Mouse (Mus musculus) lung, postnatal 0 days (tissue): ENCODE results near the gene Edrf1.

Source experiments
- CTCF ChIP-seq: IDR thresholded peaks from 2 replicates; pipeline ENCODE4 v1.5.1; 2016; ENCODE audit warnings: antibody characterized with exemption, mild to moderate bottlenecking
- EP300 ChIP-seq: IDR thresholded peaks from 2 replicates; pipeline ENCODE4 v1.6.1; 2016; ENCODE audit warnings: antibody characterized with exemption, mild to moderate bottlenecking, control low read depth

- TF ChIP-seq EP300 (no peak), CTCF (no peak)
Observed at GRCm38 (mm10) chr7:133698021-133698709, 60.8 kb downstream of the Edrf1 start.
